In the genomic region with DNA sequence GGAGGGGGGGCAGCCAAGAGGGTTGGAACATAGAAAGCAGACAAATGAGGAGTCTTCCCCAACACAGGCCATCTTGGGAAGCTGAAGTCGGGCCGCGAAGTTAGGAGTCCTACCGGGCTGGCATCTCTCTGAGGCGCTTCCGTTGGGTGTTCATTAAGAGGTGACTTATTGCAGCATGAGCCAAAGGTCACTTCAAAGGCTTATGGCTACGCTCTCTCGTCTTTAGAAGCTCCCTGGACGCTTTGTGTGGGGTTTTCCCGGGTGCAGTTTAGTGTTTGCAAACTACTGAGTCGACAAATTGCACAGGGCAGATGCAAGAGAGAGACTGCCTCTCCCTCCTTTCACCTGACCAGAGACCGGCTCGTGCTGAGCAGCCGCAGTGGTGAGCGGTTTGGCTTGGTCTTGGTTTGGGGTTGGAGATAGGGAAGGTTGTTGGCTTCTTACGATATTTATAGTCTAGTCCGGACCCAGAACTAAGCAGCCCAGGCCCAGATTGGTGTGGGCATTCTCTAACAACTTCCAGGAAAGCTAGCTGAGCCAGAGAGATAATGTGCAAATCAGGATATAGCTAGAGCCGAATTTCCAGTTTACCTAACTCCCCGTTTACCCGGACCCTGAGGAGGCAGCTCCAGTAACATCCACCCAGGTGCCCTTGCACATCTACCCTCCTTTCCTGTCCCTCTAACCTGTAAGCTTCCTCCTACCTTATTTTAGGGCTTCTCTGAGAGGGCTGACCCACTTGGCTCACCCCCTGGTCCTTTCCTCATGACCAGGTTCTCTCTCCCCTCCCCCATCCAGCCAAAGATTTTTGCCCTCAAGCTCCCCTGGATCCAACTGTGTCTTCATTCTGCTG, we compare ENCODE assay signal across 14 mouse cellular contexts. TPM values are rescaled to one million over a fixed set of nuclear protein-coding genes. Genes with fewer than 3 reads are reported as not detected.
A peak's percentile ranks its signal among the peaks of the same experiment; 100 is the strongest.
DNase-seq lines count a peak whose midpoint lies in the region; ATAC-seq and TF ChIP-seq lines count a peak whose summit lies in the region.
"Had no signal": no experiment of that assay in that cellular context is flagged by ENCODE, and none has a peak within 500 bp of the region (broad histone marks: within the 10 kb centered on the region; RNA-seq: fewer than 3 reads in every experiment).

No protein-coding gene starts in this region.

- peak overlapping the region; percentile 33 for H3K9ac ChIP-seq in kidney, embryonic 15.5 days
- H3K9ac ChIP-seq in kidney, postnatal 0 days (ENCODE audit: low read depth, low read length) = peak overlapping the region; percentile 35; the same call in 1 of the 2 replicates
- no peak overlapping the region for H3K9ac ChIP-seq in stomach, embryonic 16.5 days (ENCODE audit: low read length)
- H3K9ac ChIP-seq: heart, embryonic 13.5 days; liver, embryonic 13.5 days had no signal

- peak overlapping the region; percentile 96 for H3K27ac ChIP-seq in kidney, embryonic 15.5 days
- peak overlapping the region; percentile 84 for H3K27ac ChIP-seq in hindbrain, embryonic 10.5 days
- peak overlapping the region; percentile 79 for H3K27ac ChIP-seq in kidney, postnatal 0 days
- no peak overlapping the region for H3K27ac ChIP-seq in stomach, embryonic 16.5 days (ENCODE audit: low read length)
- H3K27ac ChIP-seq: heart, embryonic 13.5 days; liver, embryonic 13.5 days; macrophage had no signal

- H3K9me3 ChIP-seq in kidney, embryonic 15.5 days (replicated peaks) = no peaks in the 10 kb centered on the region
- no peaks in the 10 kb centered on the region for H3K9me3 ChIP-seq in hindbrain, embryonic 10.5 days
- H3K9me3 ChIP-seq in kidney, postnatal 0 days (replicated peaks; ENCODE audit: low read length) = no peaks in the 10 kb centered on the region
- H3K9me3 ChIP-seq in stomach, embryonic 16.5 days (replicated peaks; ENCODE audit: control insufficient read depth, low read length) = no peaks in the 10 kb centered on the region
- H3K9me3 ChIP-seq: heart, embryonic 13.5 days; liver, embryonic 13.5 days had no signal

- H3K4me2 ChIP-seq in kidney, embryonic 15.5 days = peak overlapping the region; percentile 77
- H3K4me2 ChIP-seq in kidney, postnatal 0 days (ENCODE audit: low read length) = peak overlapping the region; percentile 86
- H3K4me2 ChIP-seq in stomach, embryonic 16.5 days (ENCODE audit: low read depth, low read length) = 0 out of 2 replicates have a peak overlapping the region, but pooled peaks have one; percentile 1
- H3K4me2 ChIP-seq: liver, embryonic 13.5 days had no signal

- DNase-seq in kidney, adult 11 months = no peak
- peak; percentile 37 for DNase-seq in hindbrain, embryonic 10.5 days (ENCODE audit: low spot score)
- DNase-seq in kidney, postnatal 0 days (ENCODE audit: low spot score) = no peak
- no peak for DNase-seq in spleen, postnatal 4 days (ENCODE audit: low spot score in 2 of 2)
- DNase-seq in thymus, postnatal 0 days (ENCODE audit: low spot score) = no peak
- DNase-seq: cerebellum, adult 9-11 months; liver, embryonic 13.5 days; right cerebral cortex, postnatal 25 days had no signal

- H3K4me3 ChIP-seq in kidney, embryonic 15.5 days (replicated peaks) = peak overlapping the region; percentile 45
- peak overlapping the region; percentile 45 for H3K4me3 ChIP-seq in hindbrain, embryonic 10.5 days
- peak overlapping the region; percentile 5; the same call in 1 of the 2 replicates for H3K4me3 ChIP-seq in kidney, postnatal 0 days (replicated peaks; ENCODE audit: low read depth, low read length)
- 0 out of 2 replicates have a peak overlapping the region, but pooled peaks have one; percentile 5 for H3K4me3 ChIP-seq in stomach, embryonic 16.5 days (replicated peaks; ENCODE audit: low read length)
- H3K4me3 ChIP-seq: liver, embryonic 13.5 days had no signal

- H3K27me3 ChIP-seq in kidney, embryonic 15.5 days = peaks cover 29% of the 10 kb centered on the region
- H3K27me3 ChIP-seq in hindbrain, embryonic 10.5 days (ENCODE audit: insufficient read depth, poor library complexity, severe bottlenecking) = peaks cover 100% of the 10 kb centered on the region
- H3K27me3 ChIP-seq in kidney, postnatal 0 days (ENCODE audit: insufficient read depth, low read length) = no peaks in the 10 kb centered on the region
- H3K27me3 ChIP-seq in stomach, embryonic 16.5 days (ENCODE audit: control insufficient read depth, insufficient read depth, low read length) = peaks cover 85% of the 10 kb centered on the region

- no peak for ATAC-seq in kidney, embryonic 15.5 days (replicated peaks; ENCODE audit: low FRiP score)
- no peak for ATAC-seq in kidney, postnatal 0 days (replicated peaks; ENCODE audit: low FRiP score, low read depth)
- no peak for ATAC-seq in stomach, embryonic 16.5 days (ENCODE audit: insufficient read depth, low FRiP score)
- ATAC-seq: CD4-positive, CD25-positive, alpha-beta regulatory T cell, adult 4 months; inflammation-experienced regulatory T-cells, adult 6 months had no signal

- H3K36me3 ChIP-seq in kidney, embryonic 15.5 days = no peaks in the 10 kb centered on the region
- H3K36me3 ChIP-seq in hindbrain, embryonic 10.5 days = no peaks in the 10 kb centered on the region
- no peaks in the 10 kb centered on the region for H3K36me3 ChIP-seq in kidney, postnatal 0 days (ENCODE audit: insufficient read depth, low read length)
- no peaks in the 10 kb centered on the region for H3K36me3 ChIP-seq in stomach, embryonic 16.5 days (ENCODE audit: control insufficient read depth, insufficient read depth, low read length)
- H3K36me3 ChIP-seq: heart, embryonic 13.5 days; liver, embryonic 13.5 days had no signal

- peaks cover 81% of the 10 kb centered on the region for H3K4me1 ChIP-seq in kidney, embryonic 15.5 days
- H3K4me1 ChIP-seq in hindbrain, embryonic 10.5 days (replicated peaks) = peaks cover 10% of the 10 kb centered on the region
- peaks cover 50% of the 10 kb centered on the region for H3K4me1 ChIP-seq in kidney, postnatal 0 days (replicated peaks; ENCODE audit: insufficient read depth, low read length)
- H3K4me1 ChIP-seq in stomach, embryonic 16.5 days (ENCODE audit: control insufficient read depth, insufficient read depth, low read length) = no peaks in the 10 kb centered on the region
- H3K4me1 ChIP-seq: liver, embryonic 13.5 days had no signal

- 9% methylated on average over 20 of the region's 20 CpGs for WGBS in kidney, embryonic 15.5 days
- WGBS in hindbrain, embryonic 10.5 days = under 1% methylated on average over 20 of the region's 20 CpGs
- 18% methylated on average over 20 of the region's 20 CpGs for WGBS in kidney, postnatal 0 days
- 3% methylated on average over 20 of the region's 20 CpGs for WGBS in stomach, embryonic 16.5 days

- no peak for TF ChIP-seq CTCF in kidney, postnatal 0 days (IDR thresholded peaks at IDR 0.05; ENCODE audit: low read depth)

RNA-seq across cellular contexts. Expression of a gene that starts 12.3 kb away (rescaled TPM):
- 1.7 and 2.3 TPM in 2 replicates for polyA plus RNA-seq in kidney, embryonic 15.5 days (2015; fragmentation: Nextera tagmentation; extraction: Ambion mirVana)
- not detected in 2 replicates for polyA plus RNA-seq in hindbrain, embryonic 10.5 days (2016; fragmentation: Nextera tagmentation; extraction: Ambion mirVana)
- 1.1 and 1.3 TPM in 2 replicates for polyA plus RNA-seq in kidney, postnatal 0 days (2015; fragmentation: Nextera tagmentation; extraction: Ambion mirVana)
- 0.10 and 0.13 TPM in 2 replicates for polyA plus RNA-seq in stomach, embryonic 16.5 days (2015; fragmentation: Nextera tagmentation; extraction: Ambion mirVana)
- polyA plus RNA-seq in thymus, postnatal 0 days (2015; fragmentation: Nextera tagmentation; extraction: Ambion mirVana) = not detected in 2 replicates
- polyA plus RNA-seq: CD4-positive, CD25-positive, alpha-beta regulatory T cell, adult 4 months; inflammation-experienced regulatory T-cells, adult 6 months; liver, embryonic 13.5 days; macrophage had no signal

RNA-seq across cellular contexts. Expression of a gene that starts 23.9 kb away (rescaled TPM):
- polyA plus RNA-seq in kidney, embryonic 15.5 days (2015; fragmentation: Nextera tagmentation; extraction: Ambion mirVana) = 1.2 and 1.5 TPM in 2 replicates
- 0.14 and 0.60 TPM in 2 replicates for polyA plus RNA-seq in hindbrain, embryonic 10.5 days (2016; fragmentation: Nextera tagmentation; extraction: Ambion mirVana)
- polyA plus RNA-seq in kidney, postnatal 0 days (2015; fragmentation: Nextera tagmentation; extraction: Ambion mirVana) = 1.2 and 1.8 TPM in 2 replicates
- polyA plus RNA-seq in stomach, embryonic 16.5 days (2015; fragmentation: Nextera tagmentation; extraction: Ambion mirVana) = not detected in 2 replicates
- polyA plus RNA-seq in thymus, postnatal 0 days (2015; fragmentation: Nextera tagmentation; extraction: Ambion mirVana) = not detected in 2 replicates
- polyA plus RNA-seq: CD4-positive, CD25-positive, alpha-beta regulatory T cell, adult 4 months; heart, embryonic 13.5 days; inflammation-experienced regulatory T-cells, adult 6 months; liver, embryonic 13.5 days; macrophage had no signal

RNA-seq across cellular contexts. Expression of a gene that starts 27.1 kb away (rescaled TPM):
- polyA plus RNA-seq in kidney, embryonic 15.5 days (2015; fragmentation: Nextera tagmentation; extraction: Ambion mirVana) = 5.6 and 5.8 TPM in 2 replicates
- 0.14 and 2.6 TPM in 2 replicates for polyA plus RNA-seq in hindbrain, embryonic 10.5 days (2016; fragmentation: Nextera tagmentation; extraction: Ambion mirVana)
- 3.3 and 4.4 TPM in 2 replicates for polyA plus RNA-seq in kidney, postnatal 0 days (2015; fragmentation: Nextera tagmentation; extraction: Ambion mirVana)
- 0.29 and 0.39 TPM in 2 replicates for polyA plus RNA-seq in stomach, embryonic 16.5 days (2015; fragmentation: Nextera tagmentation; extraction: Ambion mirVana)
- polyA plus RNA-seq in thymus, postnatal 0 days (2015; fragmentation: Nextera tagmentation; extraction: Ambion mirVana) = 0.17 TPM in 1 of 2 replicates, not detected in the other
- polyA plus RNA-seq: CD4-positive, CD25-positive, alpha-beta regulatory T cell, adult 4 months; heart, embryonic 13.5 days; inflammation-experienced regulatory T-cells, adult 6 months; liver, embryonic 13.5 days; macrophage had no signal

RNA-seq across cellular contexts. Expression of a gene that starts 27.1 kb away (rescaled TPM):
- polyA plus RNA-seq in kidney, embryonic 15.5 days (2015; fragmentation: Nextera tagmentation; extraction: Ambion mirVana) = 15.2 and 15.9 TPM in 2 replicates
- 15.5 and 55.9 TPM in 2 replicates for polyA plus RNA-seq in hindbrain, embryonic 10.5 days (2016; fragmentation: Nextera tagmentation; extraction: Ambion mirVana)
- 7.9 and 8.0 TPM in 2 replicates for polyA plus RNA-seq in kidney, postnatal 0 days (2015; fragmentation: Nextera tagmentation; extraction: Ambion mirVana)
- polyA plus RNA-seq in stomach, embryonic 16.5 days (2015; fragmentation: Nextera tagmentation; extraction: Ambion mirVana) = 7.4 and 9.2 TPM in 2 replicates
- polyA plus RNA-seq in thymus, postnatal 0 days (2015; fragmentation: Nextera tagmentation; extraction: Ambion mirVana) = 0.10 and 0.37 TPM in 2 replicates
- polyA plus RNA-seq: CD4-positive, CD25-positive, alpha-beta regulatory T cell, adult 4 months; inflammation-experienced regulatory T-cells, adult 6 months; macrophage had no signal

RNA-seq across cellular contexts. Expression of a gene that starts 34.4 kb away (rescaled TPM):
- 36.4 and 40.8 TPM in 2 replicates for polyA plus RNA-seq in kidney, embryonic 15.5 days (2015; fragmentation: Nextera tagmentation; extraction: Ambion mirVana)
- polyA plus RNA-seq in hindbrain, embryonic 10.5 days (2016; fragmentation: Nextera tagmentation; extraction: Ambion mirVana) = not detected in 2 replicates
- polyA plus RNA-seq in kidney, postnatal 0 days (2015; fragmentation: Nextera tagmentation; extraction: Ambion mirVana) = 73.4 and 76.7 TPM in 2 replicates
- 1.7 and 2.8 TPM in 2 replicates for polyA plus RNA-seq in stomach, embryonic 16.5 days (2015; fragmentation: Nextera tagmentation; extraction: Ambion mirVana)
- 0.72 and 0.73 TPM in 2 replicates for polyA plus RNA-seq in thymus, postnatal 0 days (2015; fragmentation: Nextera tagmentation; extraction: Ambion mirVana)
- polyA plus RNA-seq: CD4-positive, CD25-positive, alpha-beta regulatory T cell, adult 4 months; inflammation-experienced regulatory T-cells, adult 6 months; macrophage had no signal

Comparison
In these comparisons a context has a peak if more than half of its experiments do, and no peak if none do; other contexts are left out.
1. H3K4me2 ChIP-seq: peak in every context shown above with its lines; median percentile 86 in kidney, postnatal 0 days; 77 in kidney, embryonic 15.5 days; 1 in stomach, embryonic 16.5 days.